Mouse (Mus musculus) ES-CJ7 (cell line): ENCODE measurements around the gene Slc16a10.
A peak's percentile ranks its signal among the peaks of the same experiment; 100 is the strongest.
"Not testable (repeated sequence)": the region's sequence is repeated elsewhere in the genome, so short reads cannot be mapped to it uniquely, and the experiment has no call there.

Experiments used
- DNase-seq: peaks from one replicate; pipeline ENCODE4 v3.0.0; 2011; ENCODE audit warnings: low read depth, low spot score

Gene Slc16a10

DNA sequence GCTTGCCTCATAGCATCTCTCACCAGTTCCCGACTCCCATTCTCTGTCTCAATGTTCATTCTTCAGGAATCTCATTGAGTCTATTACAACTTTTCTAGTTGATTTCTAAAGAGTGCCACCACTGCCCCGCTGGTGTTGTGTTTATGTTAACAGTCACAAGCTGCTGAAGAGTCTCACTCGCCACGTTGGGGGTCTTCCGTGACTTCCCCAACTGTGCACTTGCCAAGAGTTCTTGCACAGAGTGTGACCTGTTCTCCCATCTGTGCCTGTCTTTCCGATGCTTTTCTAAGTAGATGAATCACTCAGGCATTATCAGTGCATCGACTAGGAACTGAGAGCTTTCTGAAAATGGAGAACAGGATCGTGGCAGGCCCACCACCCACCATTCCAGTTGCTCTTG, 114.0 kb downstream of the Slc16a10 start:
- DNase-seq = no peak

DNA sequence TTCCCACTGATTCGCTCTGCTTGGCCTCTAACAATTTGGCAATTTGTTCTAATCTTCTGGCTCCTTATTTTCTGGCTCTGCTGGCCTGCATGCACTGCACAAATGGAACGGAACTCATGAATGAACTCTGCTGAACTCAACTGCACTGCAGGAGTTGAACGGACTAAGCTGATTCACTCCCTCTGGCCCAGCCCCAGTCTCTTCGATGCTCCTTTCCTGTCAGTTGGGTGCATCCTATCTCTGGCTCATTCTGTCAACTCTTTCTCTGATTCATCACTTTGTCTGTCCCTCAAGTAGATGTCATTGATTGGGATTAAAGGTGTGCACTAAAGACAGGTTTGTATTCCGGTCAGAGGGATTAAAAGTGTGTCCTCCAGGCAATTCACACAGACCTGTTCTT, 115.5 kb downstream of the Slc16a10 start:
- DNase-seq = no peak

DNA sequence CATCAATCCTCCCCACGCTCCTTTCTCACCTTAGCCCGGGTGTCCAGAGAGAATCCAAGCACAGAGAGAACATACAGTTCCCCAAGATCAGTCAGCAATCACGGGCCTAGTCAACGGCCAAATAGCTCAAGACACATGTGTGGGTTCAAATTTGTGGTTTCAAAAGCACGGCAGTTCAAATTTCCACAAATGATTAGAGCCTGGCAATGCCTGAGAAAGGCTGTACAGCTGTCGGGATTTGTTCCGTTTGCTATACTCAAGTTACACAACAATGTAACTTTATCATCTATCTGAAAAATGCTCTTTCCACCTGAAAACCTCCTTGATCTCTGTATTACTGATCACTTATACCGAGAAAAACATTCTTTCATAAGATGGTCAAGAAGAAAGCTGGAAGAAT, 116.5 kb downstream of the Slc16a10 start:
- no peak for DNase-seq

DNA sequence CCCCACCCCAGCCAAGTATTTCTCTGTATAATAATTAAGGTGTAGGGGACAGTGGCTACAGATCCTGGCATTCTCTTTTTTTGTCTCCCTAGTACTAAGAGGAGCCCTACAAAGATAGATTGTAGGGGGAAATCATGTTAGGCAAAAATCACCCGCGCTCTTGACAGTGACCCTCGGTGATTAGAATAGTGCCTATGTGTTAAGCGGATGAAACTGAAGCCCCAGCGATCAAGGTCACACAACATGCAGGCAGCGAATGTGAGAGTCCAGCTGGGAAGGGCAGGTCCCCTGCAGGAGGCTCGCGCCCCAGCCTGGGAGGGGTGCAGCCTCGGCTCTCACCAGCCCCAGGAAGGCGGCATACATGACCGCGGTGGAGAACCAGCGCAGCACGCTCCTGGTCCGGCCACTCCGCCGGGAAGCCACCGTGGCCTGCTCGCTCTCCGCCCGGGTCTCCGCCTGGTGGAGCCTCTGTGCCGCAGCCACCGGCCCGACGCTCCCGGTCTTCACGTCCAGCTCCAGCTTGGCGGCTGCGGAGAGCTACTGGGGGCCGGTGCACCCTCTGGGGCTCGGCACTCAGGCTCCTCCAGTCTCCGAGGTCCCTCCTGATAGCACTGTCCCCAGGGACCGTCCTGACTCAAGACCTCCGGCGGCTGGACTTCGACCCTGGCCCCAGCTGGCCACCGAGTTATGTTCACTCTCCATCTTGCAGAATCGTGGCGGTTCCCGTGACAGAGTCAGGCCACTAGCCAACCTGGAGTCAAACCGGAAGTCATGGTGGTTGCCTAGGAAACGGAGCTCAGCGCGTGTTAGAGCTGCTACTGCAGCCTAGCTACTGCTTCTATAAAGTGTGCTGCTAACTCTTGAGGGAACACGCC, 117.3 kb downstream of the Slc16a10 start, which contains the start of gene Mfsd4b1:
Gene Mfsd4b1, minus strand, starts transcription at position 715 of the 875 bp plus-strand sequence.
- peak; percentile 82 for DNase-seq

DNA sequence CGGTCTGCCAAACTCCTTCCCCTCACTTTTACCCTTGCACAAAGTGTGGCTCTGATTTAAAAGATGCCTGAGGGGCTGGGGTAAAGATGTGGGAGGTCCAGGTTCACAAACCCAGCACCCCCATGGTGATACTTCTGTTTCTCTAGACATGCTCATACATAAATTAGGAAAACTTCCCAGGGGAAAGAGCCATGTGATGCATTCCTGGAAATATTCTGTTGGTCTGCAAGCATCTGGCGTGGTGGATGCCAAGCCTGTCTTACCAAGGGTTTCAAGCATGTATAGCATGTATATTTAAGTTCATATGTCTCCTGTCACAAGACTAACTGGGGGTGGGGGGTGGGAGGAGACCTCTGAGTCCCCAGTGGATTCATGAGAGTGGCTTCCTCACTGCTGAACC, 121.7 kb downstream of the Slc16a10 start:
- no peak for DNase-seq

DNA sequence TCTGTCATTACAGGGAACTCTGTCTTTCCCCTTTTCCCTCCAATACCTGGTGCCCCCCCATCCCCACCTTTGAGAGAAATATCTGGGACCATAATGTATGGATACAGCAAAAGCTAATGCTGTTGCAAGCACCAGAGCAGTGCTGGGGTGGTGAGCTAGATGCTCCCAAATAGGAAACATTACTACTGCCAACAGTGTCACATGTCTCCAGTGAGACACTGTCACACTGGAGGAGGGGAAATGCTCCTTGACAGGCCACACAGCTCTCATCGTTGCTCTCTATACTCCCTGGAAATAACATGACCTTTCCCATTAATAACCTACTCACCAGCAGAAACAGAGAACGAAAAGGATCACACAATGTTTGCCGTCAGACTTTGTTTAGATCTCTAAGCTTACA, 122.6 kb downstream of the Slc16a10 start:
- DNase-seq = no peak

DNA sequence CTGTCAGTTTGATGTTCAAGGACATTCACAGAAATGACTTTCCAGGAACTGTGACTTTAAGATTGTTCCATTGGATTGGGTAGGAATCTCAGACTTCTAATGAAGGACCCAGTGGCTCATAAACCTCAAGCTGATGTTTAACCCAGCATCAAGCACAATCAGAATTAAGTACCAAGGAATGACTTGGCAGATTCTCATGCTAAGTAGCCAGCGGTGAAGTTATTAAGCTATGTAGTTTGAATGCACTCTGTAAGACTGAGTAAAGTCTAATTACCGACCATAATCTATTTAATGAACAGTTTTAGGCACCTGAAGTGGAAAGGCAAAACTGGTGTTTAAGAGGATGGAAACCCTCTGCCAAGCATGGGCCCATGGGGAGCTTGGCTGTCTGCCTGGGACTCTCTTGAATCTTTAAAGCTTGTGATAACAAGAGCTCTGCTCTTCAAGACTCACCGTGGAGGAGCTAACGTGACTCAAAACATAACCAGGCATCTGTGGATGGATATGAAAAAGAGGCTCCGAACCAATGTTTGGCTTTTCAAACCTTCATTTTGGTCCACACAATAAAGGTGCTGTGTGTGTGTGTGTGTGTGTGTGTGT, 123.7 kb downstream of the Slc16a10 start:
- no peak for DNase-seq

DNA sequence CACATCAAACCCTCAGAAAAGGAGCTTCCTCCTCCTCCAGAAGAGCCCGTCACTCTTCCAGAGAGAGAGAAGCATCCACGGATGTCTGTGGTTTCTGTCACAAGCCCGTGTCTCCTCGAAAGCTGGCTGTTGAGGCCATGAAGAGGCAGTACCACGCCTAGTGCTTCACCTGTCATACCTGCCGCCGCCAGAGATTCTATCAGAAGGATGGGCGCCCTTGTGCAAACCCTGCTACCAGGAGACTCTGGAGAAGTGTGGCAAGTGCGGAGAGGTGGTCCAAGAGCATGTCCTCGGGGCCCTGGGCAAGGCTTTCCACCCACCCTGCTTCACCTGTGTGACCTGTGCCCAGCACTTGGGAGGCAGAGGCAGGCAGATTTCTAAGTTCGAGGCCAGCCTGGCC, 132.5 kb downstream of the Slc16a10 start:
- DNase-seq = no peak

DNA sequence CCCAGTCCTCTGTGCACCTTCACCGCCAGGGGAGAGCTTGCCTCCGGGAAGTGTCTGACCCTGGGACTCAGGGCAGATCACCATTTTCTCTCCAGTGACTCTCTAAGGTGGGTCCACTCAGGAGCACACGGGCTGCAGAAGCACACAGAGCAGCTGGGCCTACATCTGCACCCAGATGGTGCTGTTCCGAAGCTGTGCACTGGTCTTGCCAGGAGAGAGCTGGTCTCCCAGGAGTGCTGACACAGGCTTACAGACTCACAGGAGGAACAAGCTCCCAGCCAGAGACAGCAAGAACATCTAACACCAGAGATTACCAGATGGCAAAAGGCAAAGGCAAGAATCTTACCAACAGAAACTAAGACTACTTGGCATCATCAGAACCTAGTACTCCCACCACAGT, 133.2 kb downstream of the Slc16a10 start:
- not testable (repeated sequence) for DNase-seq

DNA sequence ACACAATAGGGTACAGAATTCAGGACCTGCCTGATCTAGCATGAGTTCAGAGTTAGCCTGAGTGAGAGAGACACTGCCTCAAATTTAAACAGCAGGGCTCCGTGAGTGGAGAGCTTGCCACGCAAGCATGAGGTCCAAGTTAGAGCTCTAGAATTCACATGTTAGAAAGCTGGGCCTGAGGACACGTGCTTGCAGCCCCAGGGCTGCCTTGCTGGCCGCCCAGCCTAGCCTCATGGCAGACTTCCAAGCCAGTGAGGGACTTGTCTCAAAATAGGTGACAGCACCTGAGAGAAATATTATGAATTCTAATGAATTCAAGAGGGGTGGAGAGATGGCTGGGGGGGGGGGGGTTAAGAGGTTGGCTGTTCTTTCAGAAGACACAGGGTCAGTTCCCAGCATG, 134.1 kb downstream of the Slc16a10 start:
- DNase-seq = no peak

DNA sequence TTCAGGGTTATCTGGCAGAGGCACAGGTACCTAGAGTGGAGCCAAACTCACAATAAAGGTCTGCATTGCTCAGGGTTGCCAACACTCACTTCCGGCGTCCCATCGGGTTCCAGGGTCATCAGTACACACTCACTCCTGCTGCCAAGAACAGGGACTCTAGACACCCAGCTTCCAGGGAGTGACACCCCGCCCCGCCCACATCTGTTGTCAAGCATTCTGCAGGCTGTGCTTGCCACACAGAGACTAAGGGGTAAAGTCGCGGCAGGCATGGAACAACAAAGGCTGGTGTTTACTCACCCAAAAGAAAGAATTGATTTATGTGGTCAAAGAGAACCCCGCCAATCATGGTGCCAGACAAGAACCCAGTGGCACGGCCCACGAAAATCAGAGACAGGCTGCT, 135.1 kb downstream of the Slc16a10 start:
- peak; percentile 46 for DNase-seq

DNA sequence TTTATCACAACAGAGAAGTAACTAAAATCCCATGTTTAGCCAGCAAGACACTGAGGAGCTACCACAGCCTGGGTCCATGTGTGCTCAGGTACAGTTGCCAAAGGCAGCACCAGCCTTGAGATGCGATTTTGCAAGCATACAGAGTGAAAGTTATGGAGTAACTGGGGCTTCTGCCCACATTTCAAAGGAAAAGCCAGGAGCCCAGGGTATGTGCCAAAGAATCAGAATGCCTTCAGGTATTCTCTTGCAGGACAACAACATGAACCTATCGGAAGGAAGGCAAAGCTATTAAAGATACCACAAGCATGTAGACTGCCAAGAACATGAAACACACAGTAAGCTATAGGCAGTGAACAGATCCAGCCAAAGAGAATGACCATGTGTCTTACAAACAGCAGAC, 141.3 kb downstream of the Slc16a10 start:
- no peak for DNase-seq

DNA sequence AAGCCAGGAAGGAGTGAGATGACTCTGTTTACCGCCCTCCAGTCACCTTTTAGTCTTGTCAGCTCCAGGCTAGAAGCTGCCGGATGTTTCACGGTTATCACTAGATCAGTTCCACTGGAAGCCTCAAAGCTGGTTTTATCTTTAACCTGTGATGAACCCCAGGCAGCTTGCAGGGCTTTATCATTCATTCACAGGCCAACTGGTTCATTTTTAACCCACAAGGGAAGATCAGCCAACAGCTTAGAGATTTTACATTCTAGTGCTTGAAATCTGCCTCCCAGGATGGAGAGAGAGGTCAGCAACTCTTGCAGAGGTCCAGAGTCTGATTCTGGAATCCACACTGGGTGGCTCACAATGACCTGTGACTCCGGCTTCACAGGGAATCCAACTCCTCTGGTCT, 150.9 kb downstream of the Slc16a10 start:
- no peak for DNase-seq

DNA sequence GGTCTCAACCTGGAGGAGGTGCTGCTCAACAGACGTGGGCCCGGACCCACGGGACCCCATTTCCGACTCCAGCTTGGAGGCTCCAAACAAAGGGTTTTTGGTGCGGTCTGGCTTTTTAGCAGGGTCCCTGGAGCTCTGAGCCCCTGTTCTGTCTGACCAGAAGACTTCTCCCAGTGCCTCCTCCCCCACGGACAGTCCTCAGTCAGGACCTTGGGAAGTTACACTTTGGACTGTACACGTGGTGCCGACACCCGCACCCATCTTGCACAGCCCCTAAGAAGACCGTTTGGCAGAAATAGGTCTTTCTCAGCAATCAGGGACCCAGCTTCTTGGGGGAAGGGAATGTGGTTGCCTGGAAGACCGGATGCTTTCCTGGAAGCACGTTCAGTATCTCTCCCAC, 155.6 kb downstream of the Slc16a10 start, which contains the start of gene Mfsd4b5:
Gene Mfsd4b5, minus strand, starts transcription at position 181 of the 400 bp plus-strand sequence.
- no peak for DNase-seq
